Mouse (Mus musculus): ENCODE data around the gene Cux1.

The Cux1 gene

GRCm38 (mm10) chr5:136300880-136301279 is 266.4 kb downstream of the Cux1 start:
- DNase-seq (ENCODE audit: low read depth) = no peak

- DNase-seq (ENCODE audit: low read depth) = no peak
Measured at GRCm38 (mm10) chr5:136297691-136298090, 269.6 kb downstream of the Cux1 start.

- no peak for DNase-seq (ENCODE audit: low read depth)
Measured at GRCm38 (mm10) chr5:136296911-136297310, 270.4 kb downstream of the Cux1 start.

- DNase-seq (ENCODE audit: low read depth) = no peak
Measured at GRCm38 (mm10) chr5:136292971-136293418, 274.3 kb downstream of the Cux1 start.

GRCm38 (mm10) chr5:136292361-136292760 is 274.9 kb downstream of the Cux1 start:
- no peak for DNase-seq (ENCODE audit: low read depth)

- DNase-seq (ENCODE audit: low read depth) = no peak
Measured at GRCm38 (mm10) chr5:136291562-136291961, 275.7 kb downstream of the Cux1 start.

GRCm38 (mm10) chr5:136289776-136290175 is 277.5 kb downstream of the Cux1 start:
- DNase-seq (ENCODE audit: low read depth) = no peak

GRCm38 (mm10) chr5:136288351-136289081 is 278.8 kb downstream of the Cux1 start:
- no peak for DNase-seq (ENCODE audit: low read depth)

- DNase-seq (ENCODE audit: low read depth) = no peak
Measured at GRCm38 (mm10) chr5:136286566-136286965, 280.7 kb downstream of the Cux1 start.

- no peak for DNase-seq (ENCODE audit: low read depth)
Measured at GRCm38 (mm10) chr5:136285106-136285505, 282.2 kb downstream of the Cux1 start.

- DNase-seq (ENCODE audit: low read depth) = no peak
Measured at GRCm38 (mm10) chr5:136281351-136281750, 285.9 kb downstream of the Cux1 start.

GRCm38 (mm10) chr5:136274739-136275138 is 292.6 kb downstream of the Cux1 start:
- DNase-seq (ENCODE audit: low read depth) = no peak

GRCm38 (mm10) chr5:136269937-136270336 is 297.4 kb downstream of the Cux1 start:
- DNase-seq (ENCODE audit: low read depth) = no peak

GRCm38 (mm10) chr5:136266077-136266476 is 301.2 kb downstream of the Cux1 start:
- DNase-seq (ENCODE audit: low read depth) = no peak

- DNase-seq (ENCODE audit: low read depth) = no peak
Measured at GRCm38 (mm10) chr5:136263342-136263741, 303.9 kb downstream of the Cux1 start.

GRCm38 (mm10) chr5:136258919-136259318 is 308.4 kb downstream of the Cux1 start:
- peak; percentile 59 for DNase-seq (ENCODE audit: low read depth)

- DNase-seq (ENCODE audit: low read depth) = peak; percentile 81
Measured at GRCm38 (mm10) chr5:136252899-136253298, 314.4 kb downstream of the Cux1 start.

- DNase-seq (ENCODE audit: low read depth) = peak; percentile 42
Measured at GRCm38 (mm10) chr5:136251004-136251403, 316.3 kb downstream of the Cux1 start.

GRCm38 (mm10) chr5:136248441-136248840 is 318.8 kb downstream of the Cux1 start:
- peak; percentile 47 for DNase-seq (ENCODE audit: low read depth)

GRCm38 (mm10) chr5:136246452-136246838 is 320.8 kb downstream of the Cux1 start, which contains the start of gene Sh2b2:
Gene Sh2b2, minus strand, starts transcription at chr5:136246556.
- peak; percentile 29 for DNase-seq (ENCODE audit: low read depth)

GRCm38 (mm10) chr5:136245541-136246451 is 321.5 kb downstream of the Cux1 start:
- DNase-seq (ENCODE audit: low read depth) = no peak

- DNase-seq (ENCODE audit: low read depth) = peak; percentile 44
Measured at GRCm38 (mm10) chr5:136244762-136245540, 322.3 kb downstream of the Cux1 start.
